Mouse (Mus musculus) embryo, embryonic 10 days (tissue): ENCODE measurements around the gene Nr1h3.

ENCODE experiments used
- DNase-seq: peaks from one replicate; pipeline ENCODE4 v3.0.0-alpha.2; 2015; ENCODE audit warnings: low spot score

Gene Nr1h3

DNA sequence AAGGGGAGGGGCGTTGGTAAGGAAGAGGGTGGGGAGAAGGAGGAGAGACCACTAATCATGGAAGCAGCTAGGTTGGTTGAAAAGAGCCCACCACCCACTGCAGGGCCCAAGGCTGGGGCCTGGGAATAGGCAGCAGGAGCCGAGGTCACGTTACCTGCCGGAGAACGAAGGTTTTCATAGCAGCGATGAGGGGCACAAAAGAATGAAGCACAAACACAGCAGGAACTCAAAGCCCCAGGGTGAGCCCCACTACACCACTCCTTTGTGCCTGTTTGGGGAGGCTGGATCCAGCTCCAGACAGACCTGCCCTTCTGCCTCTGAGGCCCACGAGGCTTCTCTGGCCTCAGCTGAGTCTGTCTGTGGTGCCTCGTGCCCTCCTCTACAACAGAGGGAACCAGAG is 62.9 kb downstream of the Nr1h3 start:
- no peak for DNase-seq

DNA sequence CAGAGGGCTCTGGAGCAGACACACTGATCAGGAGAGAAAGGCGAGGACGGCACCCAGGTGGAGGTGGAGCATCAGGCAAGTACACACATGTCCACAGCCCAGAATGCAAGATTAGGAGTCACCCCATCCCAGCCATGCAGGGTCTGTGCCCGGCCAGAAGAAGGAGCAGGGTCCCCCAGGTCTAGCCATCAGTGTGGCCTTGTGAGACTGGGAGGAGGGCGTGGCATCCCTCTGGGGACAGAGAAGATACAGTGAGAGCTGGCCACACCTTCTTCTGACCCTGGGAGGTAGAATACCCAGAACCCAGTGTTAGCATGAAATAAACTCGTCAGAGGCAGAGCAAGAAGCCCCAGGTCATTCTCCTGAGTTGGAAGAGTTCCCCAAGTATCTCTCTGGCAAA is 63.3 kb downstream of the Nr1h3 start:
- DNase-seq: no peak

DNA sequence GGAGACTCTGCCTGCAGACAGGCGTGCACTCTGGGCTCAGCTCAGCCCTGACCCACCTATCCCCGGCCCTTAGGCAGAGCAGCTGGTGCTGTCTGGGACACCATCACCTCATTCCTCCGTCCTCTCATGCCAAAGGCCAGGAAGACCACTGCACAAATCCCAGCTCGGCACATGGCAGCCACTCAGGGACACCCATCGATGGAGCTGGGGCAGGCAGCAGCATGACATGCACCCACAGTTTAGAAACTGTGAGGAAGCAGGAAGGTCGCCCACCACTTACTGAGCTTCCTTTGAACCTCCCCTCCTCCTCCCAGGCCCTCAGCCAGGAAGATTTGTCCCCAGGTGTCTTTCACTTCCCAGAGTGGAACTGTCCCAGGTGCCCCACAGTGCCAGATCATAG is 65.2 kb downstream of the Nr1h3 start:
- no peak for DNase-seq

DNA sequence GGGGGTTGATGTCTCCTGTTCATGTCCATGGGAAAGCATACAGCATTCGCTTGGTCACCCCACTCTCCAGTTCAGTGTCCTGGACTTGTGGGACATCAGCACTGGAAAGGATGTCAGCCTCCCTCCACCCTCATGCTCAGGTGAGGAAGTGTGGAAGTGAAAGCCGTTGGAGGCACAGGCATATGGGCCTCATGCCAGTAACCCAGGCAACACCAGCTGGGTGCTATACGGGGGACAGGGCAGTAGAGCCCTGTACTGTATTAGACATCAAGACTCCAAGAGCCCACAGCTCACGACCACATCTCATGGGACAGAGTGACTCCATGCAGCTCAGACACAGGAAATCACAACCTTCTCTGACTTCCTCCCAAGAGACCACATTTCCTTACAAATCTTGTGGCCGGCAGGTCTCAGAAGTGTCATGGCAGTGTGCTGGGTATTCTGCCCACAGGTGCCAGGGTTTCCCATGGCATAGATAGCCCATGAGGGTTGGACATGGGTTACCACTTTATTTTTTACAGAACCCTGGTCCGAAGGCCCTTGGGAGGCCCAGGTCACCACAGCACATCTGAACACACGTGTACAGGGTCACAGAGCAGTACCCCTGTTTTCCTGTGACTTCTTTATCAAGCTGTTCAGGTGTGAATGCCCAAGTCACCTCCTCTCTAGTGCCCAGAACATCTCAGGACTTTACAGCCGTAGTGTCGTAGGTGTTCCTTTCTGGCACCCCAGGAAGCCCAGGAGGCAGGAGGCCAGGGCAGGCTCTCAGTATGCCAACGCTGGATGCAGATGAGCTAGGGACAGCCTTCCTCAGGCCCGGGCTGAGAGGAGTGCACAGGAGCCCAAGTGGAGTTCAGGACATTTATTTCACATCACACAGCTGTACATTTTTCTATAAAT is 65.9 kb downstream of the Nr1h3 start:
- no peak for DNase-seq
